Mouse (Mus musculus) heart, adult 2 months (tissue): ENCODE results near the gene Atg7. TPM values are rescaled to one million over a fixed set of nuclear protein-coding genes. Genes with fewer than 3 reads are reported as not detected.
A peak's percentile ranks its signal among the peaks of the same experiment; 100 is the strongest.

Source experiments
- DNase-seq, 2 experiments: peaks; one replicate each; pipeline ENCODE4 v3.0.0; 2021
- H3K27ac ChIP-seq: fragments of 200-600 bp; 2 replicates; pipeline ENCODE4 v1.8.1; 2022
- H3K27me3 ChIP-seq: fragments of 200-500 bp; 2 replicates; pipeline ENCODE4 v1.6.1; 2012; ENCODE audit warnings: mild to moderate bottlenecking, low read length, inconsistent platforms, mixed read lengths; ENCODE audit not compliant: control insufficient read depth, insufficient read depth
- H3K36me3 ChIP-seq: fragments of 200-500 bp; 2 replicates; pipeline ENCODE4 v1.6.1; 2012; ENCODE audit warnings: low read length, inconsistent platforms; ENCODE audit not compliant: control insufficient read depth, insufficient read depth
- H3K4me1 ChIP-seq: fragments of 200-500 bp; 2 replicates; pipeline ENCODE4 v1.6.1; 2011; ENCODE audit warnings: low read length; ENCODE audit not compliant: control insufficient read depth, insufficient read depth
- H3K4me3 ChIP-seq: fragments of 200-600 bp; 2 replicates; pipeline ENCODE4 v1.8.1; 2022
- H3K79me2 ChIP-seq: fragments of 200-500 bp; replicated peaks from 2 replicates; pipeline ENCODE4 v1.6.1; 2012; ENCODE audit warnings: mild to moderate bottlenecking, inconsistent platforms, low read length, moderate library complexity, mixed read lengths; ENCODE audit not compliant: control insufficient read depth, insufficient read depth
- H3K9ac ChIP-seq: fragments of 200-500 bp; 2 replicates; pipeline ENCODE4 v1.6.1; 2012; ENCODE audit warnings: low read depth, mild to moderate bottlenecking, control low read depth, inconsistent platforms, low read length, mixed read lengths
- CTCF ChIP-seq: fragments of 200-600 bp; IDR thresholded peaks from 2 replicates; pipeline ENCODE4 v1.8.1; 2022; ENCODE audit warnings: antibody characterized with exemption, mild to moderate bottlenecking, moderate library complexity
- EP300 ChIP-seq: fragments of 200-500 bp; IDR thresholded peaks from 2 replicates; pipeline ENCODE4 v1.6.1; 2011; ENCODE audit warnings: low read depth, low read length, control low read depth; ENCODE audit not compliant: insufficient read depth
- POLR2A ChIP-seq: fragments of 200-500 bp; IDR thresholded peaks from 2 replicates; pipeline ENCODE4 v1.6.1; 2011; ENCODE audit warnings: mild to moderate bottlenecking, low read depth, low read length, control low read depth; ENCODE audit not compliant: insufficient read depth
- WGBS: fragments of 180-500 bp; shearing (Covaris S2); methylation state at CpG from one replicate; pipeline ENCODE4 v1.1.7; 2018; 5-methylcytosine and 5-hydroxymethylcytosine counted together
- intact Hi-C: fragments of 180-260 bp; cut with DNase I; formaldehyde crosslinking; loops from one replicate; pipeline ENCODE4 v1.15.1; 2025
- polyA plus RNA-seq: library from polyadenylated mRNA; depleted of rRNA; stranded (reverse); fragments of >200 nt; gene quantifications from 2 replicates; pipeline ENCODE4 v1.2.3, GENCODE M21; 2012
- total RNA-seq, 2 experiments: library from RNA; stranded (reverse); gene quantifications; 2 replicates each; pipeline ENCODE4 v1.2.3; 2021

Gene Atg7
- total and polyA plus RNA-seq, 3 experiments, result 9.9 to 11.1 (median 10.7) TPM

DNA sequence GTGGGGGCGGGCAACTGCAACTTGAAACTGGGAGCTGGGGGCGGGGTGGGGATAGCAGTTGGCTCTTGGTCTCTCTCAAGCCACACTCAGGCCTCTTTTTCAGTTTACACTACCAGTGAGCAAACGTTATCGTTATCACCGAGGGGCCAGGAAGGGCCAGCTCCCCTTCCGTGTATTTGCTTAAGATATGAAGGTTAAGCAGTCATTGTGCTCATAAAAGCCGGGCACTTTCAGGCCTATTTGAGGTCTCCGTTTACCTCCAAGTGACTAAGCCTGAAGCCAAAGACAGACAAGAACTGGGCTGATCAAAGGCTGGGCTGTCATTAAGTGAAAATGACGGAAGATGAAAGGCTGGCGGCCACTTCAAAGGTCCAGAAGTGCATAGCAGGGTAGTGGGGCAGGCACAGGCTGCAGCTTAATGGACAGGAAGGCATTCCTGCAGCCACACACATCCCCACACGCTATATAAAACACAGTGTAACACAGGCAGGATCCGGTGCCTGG, 258.5 kb downstream of the Atg7 start:
- H3K4me1 ChIP-seq, result peaks cover 43% of the 10 kb centered on the region
- WGBS, result 16% methylated on average over 12 of the region's 12 CpGs
- no peak for TF ChIP-seq POLR2A
- no peak for TF ChIP-seq CTCF
- no peak for DNase-seq
- H3K9ac ChIP-seq, result no peak overlapping the region
- H3K27me3 ChIP-seq, result no peaks in the 10 kb centered on the region
- H3K36me3 ChIP-seq, result no peaks in the 10 kb centered on the region; the same call in 1 of the 2 replicates
- peaks cover 9% of the 10 kb centered on the region; the same call in 1 of the 2 replicates for H3K79me2 ChIP-seq
- H3K4me3 ChIP-seq, result no peak overlapping the region; the same call in 1 of the 2 replicates
- H3K27ac ChIP-seq, result peak overlapping the region; percentile 4; the same call in 1 of the 2 replicates
- intact Hi-C loops, result no loop called here

DNA sequence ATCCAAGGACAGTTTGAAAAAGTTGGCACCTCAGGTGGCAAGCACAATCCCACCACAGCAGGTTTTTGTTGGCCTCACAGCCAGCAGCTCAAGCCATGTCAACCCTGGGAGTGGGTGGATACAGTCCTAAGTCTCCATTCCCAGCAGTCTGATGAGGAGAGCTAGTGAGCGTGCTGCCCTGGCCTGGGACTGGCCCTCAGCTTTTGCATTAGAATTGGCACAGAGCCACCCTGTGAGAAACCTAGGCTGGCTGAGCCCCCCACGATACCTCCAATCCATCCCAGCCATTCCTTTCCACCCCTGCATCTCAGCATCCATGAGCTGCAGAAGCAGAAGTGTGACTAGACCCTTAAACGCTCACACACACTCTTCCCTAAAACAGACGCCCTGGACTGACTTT, 259.0 kb downstream of the Atg7 start:
- Histone ChIP-seq H3K27ac (peak overlapping the region; percentile 4; the same call in 1 of the 2 replicates), H3K79me2 (peaks cover 9% of the 10 kb centered on the region; the same call in 1 of the 2 replicates), H3K4me3 (no peak overlapping the region; the same call in 1 of the 2 replicates), H3K36me3 (no peaks in the 10 kb centered on the region; the same call in 1 of the 2 replicates), H3K9ac (no peak overlapping the region), H3K27me3 (no peaks in the 10 kb centered on the region), H3K4me1 (peaks cover 43% of the 10 kb centered on the region)
- 45% methylated on average over 4 of the region's 4 CpGs for WGBS
- no peak for DNase-seq
- intact Hi-C loops, result no loop called here
- TF ChIP-seq EP300 (no peak), POLR2A (no peak), CTCF (no peak)

- intact Hi-C loops, result no loop called here
- H3K27me3 ChIP-seq, result no peaks in the 10 kb centered on the region
- DNase-seq, result no peak
- H3K4me3 ChIP-seq, result no peak overlapping the region
- peaks cover 11% of the 10 kb centered on the region; the same call in 1 of the 2 replicates for H3K36me3 ChIP-seq
- H3K4me1 ChIP-seq, result peaks cover 38% of the 10 kb centered on the region
- H3K27ac ChIP-seq, result no peak overlapping the region
- TF ChIP-seq EP300 (no peak), POLR2A (no peak), CTCF (no peak)
- H3K79me2 ChIP-seq, result peaks cover 11% of the 10 kb centered on the region
- WGBS, result 53% methylated on average over 6 of the region's 6 CpGs
- no peak overlapping the region for H3K9ac ChIP-seq
These were observed 261.3 kb downstream of the Atg7 start for GRCm38 (mm10) chr6:114904233-114904632.

- TF ChIP-seq EP300 (no peak), POLR2A (no peak)
- H3K27me3 ChIP-seq, result no peaks in the 10 kb centered on the region
- peaks cover 13% of the 10 kb centered on the region for H3K79me2 ChIP-seq
- intact Hi-C loops, result no loop called here
- H3K4me1 ChIP-seq, result peaks cover 38% of the 10 kb centered on the region
- 84% methylated on average over 3 of the region's 3 CpGs for WGBS
- peaks cover 11% of the 10 kb centered on the region; the same call in 1 of the 2 replicates for H3K36me3 ChIP-seq
- DNase-seq, result no peak
- no peak overlapping the region for H3K9ac ChIP-seq
- no peak overlapping the region for H3K27ac ChIP-seq
- no peak overlapping the region for H3K4me3 ChIP-seq
These were observed 261.9 kb downstream of the Atg7 start for GRCm38 (mm10) chr6:114904818-114905217.

- H3K4me3 ChIP-seq, result no peak overlapping the region
- TF ChIP-seq CTCF (no peak), POLR2A (no peak), EP300 (no peak)
- H3K27ac ChIP-seq, result no peak overlapping the region
- intact Hi-C loops, result no loop called here
- H3K27me3 ChIP-seq, result no peaks in the 10 kb centered on the region
- 51% methylated on average over 8 of the region's 8 CpGs for WGBS
- no peak for DNase-seq
- no peak overlapping the region for H3K9ac ChIP-seq
- peaks cover 11% of the 10 kb centered on the region; the same call in 1 of the 2 replicates for H3K36me3 ChIP-seq
- peaks cover 37% of the 10 kb centered on the region for H3K4me1 ChIP-seq
- H3K79me2 ChIP-seq, result peaks cover 14% of the 10 kb centered on the region
These were observed 262.5 kb downstream of the Atg7 start for GRCm38 (mm10) chr6:114905253-114906028.

- Histone ChIP-seq H3K27ac (no peak overlapping the region), H3K9ac (no peak overlapping the region), H3K27me3 (no peaks in the 10 kb centered on the region), H3K4me1 (peaks cover 36% of the 10 kb centered on the region), H3K79me2 (peaks cover 14% of the 10 kb centered on the region), H3K36me3 (peaks cover 11% of the 10 kb centered on the region; the same call in 1 of the 2 replicates), H3K4me3 (no peak overlapping the region)
- TF ChIP-seq EP300, result no peak
- no peak for TF ChIP-seq CTCF
- no peak for TF ChIP-seq POLR2A
- intact Hi-C loops, result no loop called here
- 53% methylated on average over 5 of the region's 5 CpGs for WGBS
- no peak for DNase-seq
These were observed 263.3 kb downstream of the Atg7 start for GRCm38 (mm10) chr6:114906209-114906608.
